Mouse (Mus musculus): ENCODE measurements around the gene Fancc.

GRCm38 (mm10) chr13:63305160-63306011, 191.7 kb downstream of the Fancc start:
- TF ChIP-seq EP300 (IDR thresholded peaks at IDR 0.05; ENCODE audit: low read depth) = no peak
- no peak for TF ChIP-seq CTCF (IDR thresholded peaks at IDR 0.05; ENCODE audit: low read depth)
